Mouse (Mus musculus) G1E (cell line): ENCODE measurements around the gene Abcb8.

Experiments used
- CTCF ChIP-seq: IDR thresholded peaks from 2 replicates; pipeline ENCODE4 v1.5.1; 2012; ENCODE audit warnings: low read depth, low read length, inconsistent platforms, mixed read lengths
- GATA1 ChIP-seq: IDR thresholded peaks from 2 replicates; pipeline ENCODE4 v1.6.1; 2012; ENCODE audit warnings: borderline replicate concordance, low read length, inconsistent platforms, mixed read lengths
- GATA2 ChIP-seq: IDR thresholded peaks from 2 replicates; pipeline ENCODE4 v1.6.1; 2012; ENCODE audit warnings: low read depth, low read length, inconsistent platforms, borderline replicate concordance
- POLR2AphosphoS5 ChIP-seq: IDR thresholded peaks from 2 replicates; pipeline ENCODE4 v1.6.1; 2012; ENCODE audit warnings: low read depth, low read length, inconsistent platforms; ENCODE audit not compliant: insufficient replicate concordance
- TAL1 ChIP-seq: conservative IDR thresholded peaks from 2 replicates; pipeline ENCODE4 v1.6.1; 2012; ENCODE audit warnings: low read depth, low read length, inconsistent platforms, mixed read lengths

DNA sequence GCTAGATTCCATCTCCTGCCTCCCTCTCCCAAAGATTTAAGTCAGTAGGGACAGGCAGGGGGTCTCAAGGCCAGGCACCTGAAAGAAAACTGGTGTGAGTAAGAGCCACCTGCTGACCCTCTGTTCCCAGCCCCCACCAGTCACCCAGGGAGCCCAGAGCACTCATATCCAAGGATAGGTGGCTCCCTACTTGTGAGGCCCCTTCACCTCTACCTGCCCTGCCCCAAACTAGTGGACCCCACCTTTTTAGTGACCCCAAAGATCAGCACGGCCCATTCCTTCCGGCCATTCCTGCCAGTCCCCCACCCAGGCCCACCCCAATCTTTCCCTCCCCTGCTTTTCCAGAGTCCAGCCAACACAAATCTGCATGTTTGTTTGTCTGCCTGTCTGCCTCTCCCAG, 30.0 kb upstream of the Abcb8 start:
- TF ChIP-seq CTCF (no peak), GATA2 (no peak), GATA1 (no peak), TAL1 (no peak), POLR2AphosphoS5 (no peak)
